Mouse (Mus musculus) retina, embryonic 14.5 days (tissue): ENCODE results near the gene Olfr303.
"Not testable (repeated sequence)": the region's sequence is repeated elsewhere in the genome, so short reads cannot be mapped to it uniquely, and the experiment has no call there.

Experiments used
- DNase-seq: peaks from one replicate; pipeline ENCODE4 v3.0.0-alpha.2; 2015; ENCODE audit warnings: low spot score

Olfr303 gene

GRCm38 (mm10) chr7:86397689-86398088 is at the start of gene Olfr303:
Gene Olfr303, minus strand, starts transcription at chr7:86397789.
- DNase-seq = no peak

- no peak for DNase-seq
These were observed 6.0 kb upstream of the Olfr303 start, which contains the start of gene Olfr301 for GRCm38 (mm10) chr7:86403546-86403945. Gene Olfr301, plus strand, starts transcription at chr7:86403846.

GRCm38 (mm10) chr7:86386558-86386957 is 11.0 kb downstream of the Olfr303 start, which contains the start of gene Olfr304:
Gene Olfr304, minus strand, starts transcription at chr7:86386658.
- no peak for DNase-seq

GRCm38 (mm10) chr7:86385769-86386168 is 11.8 kb downstream of the Olfr303 start:
- DNase-seq = no peak

- no peak for DNase-seq
These were observed 30.8 kb downstream of the Olfr303 start, which contains the start of gene Olfr305 for GRCm38 (mm10) chr7:86366828-86367227. Gene Olfr305, minus strand, starts transcription at chr7:86366928.

- DNase-seq = not testable (repeated sequence)
These were observed 51.3 kb downstream of the Olfr303 start for GRCm38 (mm10) chr7:86346296-86346695.

GRCm38 (mm10) chr7:86344253-86344652 is 53.3 kb downstream of the Olfr303 start:
- no peak for DNase-seq

GRCm38 (mm10) chr7:86342881-86343565 is 54.6 kb downstream of the Olfr303 start:
- no peak for DNase-seq
